Mouse (Mus musculus): Measurements from ENCODE around the gene Arhgef3.

DNA sequence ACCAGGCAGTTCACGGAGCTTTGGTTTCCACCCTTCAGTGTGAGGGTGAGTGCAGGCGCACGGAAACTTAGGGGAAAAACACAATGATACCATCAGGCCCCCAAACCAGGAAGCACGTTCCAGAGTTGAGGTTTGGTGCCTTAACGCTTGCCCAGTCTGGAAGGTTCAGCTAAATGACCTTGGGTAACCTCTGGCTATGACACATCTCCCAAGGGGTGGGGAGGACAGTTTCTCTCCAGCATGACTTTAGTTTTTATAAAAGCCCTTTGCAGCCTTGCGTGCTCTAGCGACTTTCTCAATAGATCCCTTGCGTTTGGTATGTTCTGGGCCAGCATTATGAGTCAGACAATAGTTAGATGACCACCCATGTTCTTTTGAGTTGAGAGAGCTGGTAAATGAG, 8.8 kb downstream of the Arhgef3 start:
- TF ChIP-seq CTCF (IDR thresholded peaks at IDR 0.05): no peak
- no peak for TF ChIP-seq EP300 (IDR thresholded peaks at IDR 0.05)

Measured in lung, postnatal 0 days (tissue).